Mouse (Mus musculus) kidney, adult 2 months (tissue): ENCODE measurements around the gene Fam122a.

Experiments used
- CTCF ChIP-seq: fragments of 200-500 bp; conservative IDR thresholded peaks from 2 replicates; pipeline ENCODE4 v1.5.1; 2011; ENCODE audit warnings: low read depth, mild to moderate bottlenecking, control low read depth, low read length, moderate library complexity, mixed read lengths; ENCODE audit not compliant: insufficient read depth, insufficient read length
- POLR2A ChIP-seq: fragments of 200-500 bp; IDR thresholded peaks from one replicate; pipeline ENCODE4 v1.6.1; 2011; ENCODE audit warnings: low read depth, low read length, control low read depth

DNA sequence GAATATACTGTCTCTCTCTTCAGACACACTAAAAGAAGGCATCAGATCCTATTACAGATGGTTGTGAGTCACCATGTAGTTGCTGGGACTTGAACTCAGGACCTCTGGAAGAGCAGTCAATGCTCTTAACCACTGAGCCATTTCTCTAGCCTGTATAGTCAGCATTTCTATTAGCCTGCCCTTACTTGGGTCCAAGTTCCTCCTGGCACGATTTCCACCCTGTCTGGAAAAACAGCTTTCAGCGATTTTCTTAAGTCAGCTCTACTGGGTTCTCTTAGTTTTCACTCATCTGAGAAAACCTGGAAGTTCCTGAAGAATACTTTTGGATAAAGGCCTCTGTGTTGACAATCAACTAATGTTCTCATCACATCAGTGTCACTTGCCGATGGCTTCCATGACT lies 22.1 kb upstream of the Fam122a start:
- no peak for TF ChIP-seq CTCF
- no peak for TF ChIP-seq POLR2A
